Mouse (Mus musculus) A20 (cell line): Measurements from ENCODE around the gene Prr11.

ENCODE experiments used
- DNase-seq: peaks from one replicate; pipeline ENCODE4 v3.0.0-alpha.2; 2011; ENCODE audit warnings: low read depth, low spot score

Prr11 gene

GRCm38 (mm10) chr11:87108409-87108754, at the start of gene Prr11:
Gene Prr11 (minus strand): TSS chr11:87108708.
- no peak for DNase-seq

GRCm38 (mm10) chr11:87158012-87158411, 49.5 kb upstream of the Prr11 start:
- DNase-seq: no peak

GRCm38 (mm10) chr11:87136233-87136632, 27.7 kb upstream of the Prr11 start:
- DNase-seq: no peak

GRCm38 (mm10) chr11:87126824-87127816, 18.6 kb upstream of the Prr11 start, which contains the start of gene Trim37:
Gene Trim37 (plus strand): TSS chr11:87127077.
- DNase-seq: peak; percentile 92

- DNase-seq: no peak
Measured at GRCm38 (mm10) chr11:87126281-87126823, 17.8 kb upstream of the Prr11 start.

- peak; percentile 13 for DNase-seq
Measured at GRCm38 (mm10) chr11:87125562-87125961, 17.1 kb upstream of the Prr11 start.

GRCm38 (mm10) chr11:87121864-87122263, 13.4 kb upstream of the Prr11 start:
- no peak for DNase-seq

- no peak for DNase-seq
Measured at GRCm38 (mm10) chr11:87110172-87110909, 1.8 kb upstream of the Prr11 start.

GRCm38 (mm10) chr11:87109519-87110171, 1.1 kb upstream of the Prr11 start:
- no peak for DNase-seq

GRCm38 (mm10) chr11:87108755-87109518, 429 bp upstream of the Prr11 start, which contains the start of gene Ska2:
Gene Ska2 (plus strand): TSS chr11:87109234.
- DNase-seq: peak; percentile 100

GRCm38 (mm10) chr11:87087142-87087541, 21.4 kb downstream of the Prr11 start:
- peak; percentile 33 for DNase-seq

GRCm38 (mm10) chr11:87086290-87086984, 22.1 kb downstream of the Prr11 start, which contains the start of gene Smg8:
Gene Smg8 (minus strand): TSS chr11:87086774.
- DNase-seq: peak; percentile 90

- DNase-seq: no peak
Measured at GRCm38 (mm10) chr11:87085461-87085860, 23.0 kb downstream of the Prr11 start.

GRCm38 (mm10) chr11:87083712-87084111, 24.8 kb downstream of the Prr11 start:
- no peak for DNase-seq

- no peak for DNase-seq
Measured at GRCm38 (mm10) chr11:87073866-87074440, 34.6 kb downstream of the Prr11 start, which contains the start of gene Gdpd1. Gene Gdpd1 (minus strand): TSS chr11:87074062.

GRCm38 (mm10) chr11:87073343-87073865, 35.1 kb downstream of the Prr11 start:
- no peak for DNase-seq

GRCm38 (mm10) chr11:87062087-87062486, 46.4 kb downstream of the Prr11 start:
- DNase-seq: no peak

- DNase-seq: no peak
Measured at GRCm38 (mm10) chr11:87060410-87060809, 48.1 kb downstream of the Prr11 start.

GRCm38 (mm10) chr11:87056286-87056685, 52.2 kb downstream of the Prr11 start:
- no peak for DNase-seq
